Mouse (Mus musculus): Measurements from ENCODE around the gene Spata4. TPM values are rescaled to one million over a fixed set of nuclear protein-coding genes. Genes with fewer than 3 reads are reported as not detected.

The Spata4 gene
- polyA plus RNA-seq (2014; fragmentation: Illumina TruSeq; extraction: RNeasy Lipid Tissue Mini Kit (QIAGEN cat#74804); ENCODE audit: low read depth, low replicate concordance) = not detected

DNA sequence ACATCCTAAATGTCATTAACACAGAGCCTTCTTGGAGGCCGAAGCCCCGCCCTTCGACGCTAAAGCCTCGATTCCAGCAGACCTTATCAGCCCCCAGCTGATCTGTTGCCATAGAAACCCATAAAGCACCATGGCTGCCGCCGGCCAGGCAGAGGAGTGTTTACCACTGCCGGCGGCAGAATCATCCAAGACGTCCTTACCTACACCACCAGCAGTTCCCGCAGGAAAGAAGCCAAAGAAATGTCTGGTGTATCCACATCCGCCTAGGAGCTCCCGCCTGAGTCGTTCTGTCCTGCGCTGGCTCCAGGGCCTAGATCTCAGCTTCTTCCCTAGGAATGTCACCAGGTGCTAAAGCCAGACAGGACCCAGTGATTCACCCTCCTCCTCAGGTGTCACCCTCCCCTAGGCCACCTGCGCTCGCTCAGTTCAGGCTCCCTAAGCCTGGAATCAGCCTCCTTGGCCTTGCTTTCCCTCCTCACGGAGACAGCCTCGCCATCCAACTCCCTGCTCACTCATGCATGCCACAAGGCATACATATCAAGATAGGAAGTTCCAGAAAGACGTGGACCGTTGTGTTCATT is at the start of gene Spata4:
Gene Spata4, plus strand, starts transcription at position 111 of the 581 bp plus-strand sequence.

Other genes starting within 250 kb of the Spata4 start
- gene Asb5, start 71.2 kb upstream of the Spata4 start, polyA plus RNA-seq (2014; fragmentation: Illumina TruSeq; extraction: RNeasy Lipid Tissue Mini Kit (QIAGEN cat#74804); ENCODE audit: low read depth, low replicate concordance) = 0.73 TPM
- gene Spcs3, start 70.8 kb upstream of the Spata4 start, polyA plus RNA-seq (2014; fragmentation: Illumina TruSeq; extraction: RNeasy Lipid Tissue Mini Kit (QIAGEN cat#74804); ENCODE audit: low read depth, low replicate concordance) = 207 TPM